Mouse (Mus musculus) G1E (cell line): Measurements from ENCODE around the gene Pdzd2. TPM values are rescaled to one million over a fixed set of nuclear protein-coding genes. Genes with fewer than 3 reads are reported as not detected.

Experiments used
- ATAC-seq: 2 replicates; pipeline ENCODE4 v1.8.0; 2016; ENCODE audit warnings: mild to moderate bottlenecking; ENCODE audit not compliant: insufficient number of reproducible peaks, poor library complexity, low FRiP score, severe bottlenecking; ENCODE audit errors: extremely low read depth
- DNase-seq: peaks from one replicate; pipeline ENCODE4 v3.0.0; 2012; ENCODE audit warnings: low spot score
- H3K27me3 ChIP-seq: 2 replicates; pipeline ENCODE4 v1.6.1; 2012; ENCODE audit warnings: mild to moderate bottlenecking, low read length, inconsistent platforms; ENCODE audit not compliant: insufficient read depth
- H3K36me3 ChIP-seq: replicated peaks from 2 replicates; pipeline ENCODE3; 2012; ENCODE audit warnings: mild to moderate bottlenecking, inconsistent platforms
- H3K4me1 ChIP-seq: 2 replicates; pipeline ENCODE4 v1.6.1; 2012; ENCODE audit warnings: low read depth, low read length, inconsistent platforms, mixed read lengths; ENCODE audit not compliant: insufficient read depth
- H3K4me3 ChIP-seq: 2 replicates; pipeline ENCODE4 v1.5.1; 2012; ENCODE audit warnings: low read depth, mild to moderate bottlenecking, inconsistent platforms, low read length, moderate library complexity, mixed read lengths
- H3K9me3 ChIP-seq: replicated peaks from 2 replicates; pipeline ENCODE4 v1.6.1; 2012; ENCODE audit warnings: inconsistent platforms
- CTCF ChIP-seq: IDR thresholded peaks from 2 replicates; pipeline ENCODE4 v1.5.1; 2012; ENCODE audit warnings: low read depth, low read length, inconsistent platforms, mixed read lengths
- GATA1 ChIP-seq: IDR thresholded peaks from 2 replicates; pipeline ENCODE4 v1.6.1; 2012; ENCODE audit warnings: borderline replicate concordance, low read length, inconsistent platforms, mixed read lengths
- GATA2 ChIP-seq: IDR thresholded peaks from 2 replicates; pipeline ENCODE4 v1.6.1; 2012; ENCODE audit warnings: low read depth, low read length, inconsistent platforms, borderline replicate concordance
- POLR2AphosphoS5 ChIP-seq: IDR thresholded peaks from 2 replicates; pipeline ENCODE4 v1.6.1; 2012; ENCODE audit warnings: low read depth, low read length, inconsistent platforms; ENCODE audit not compliant: insufficient replicate concordance
- TAL1 ChIP-seq: conservative IDR thresholded peaks from 2 replicates; pipeline ENCODE4 v1.6.1; 2012; ENCODE audit warnings: low read depth, low read length, inconsistent platforms, mixed read lengths
- polyA plus RNA-seq: library from polyadenylated mRNA; stranded (reverse); fragments of >175 nt; gene quantifications from 2 replicates; pipeline ENCODE4 v1.2.3, GENCODE M21; 2012
- total RNA-seq, 2 experiments: library from RNA; stranded (forward) in 1 of 2; stranded (reverse) in 1 of 2; fragments of 200-1000 nt in 1 of 2; fragments of >200 nt in 1 of 2; fragmentation: Nextera tagmentation in 1 of 2; gene quantifications; 2 replicates each; pipeline ENCODE4 v1.2.3; 2014 to 2017

Pdzd2 gene
- total and polyA plus RNA-seq, 3 experiments, result 0.18 to 1.8 (median 0.98) TPM

DNA sequence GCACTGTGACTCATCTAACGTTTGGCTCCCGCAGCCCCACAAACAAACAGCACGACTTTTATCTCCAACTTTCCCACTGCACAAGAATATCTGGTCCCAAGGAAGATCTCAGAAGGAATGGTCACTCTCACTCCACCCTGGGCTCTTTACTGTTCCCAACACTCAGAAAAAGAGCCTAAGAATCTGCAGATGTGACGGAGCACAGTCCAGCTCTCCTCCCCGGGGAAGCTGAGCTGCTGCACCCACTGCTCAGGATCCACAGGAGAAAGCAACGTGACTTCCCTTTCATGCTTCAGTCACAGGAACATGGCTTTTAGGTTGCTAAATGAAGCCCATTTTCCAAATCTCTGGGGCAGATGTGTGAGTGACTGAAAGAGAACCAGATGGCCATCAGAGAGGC, 311.9 kb downstream of the Pdzd2 start:
- no peaks in the 10 kb centered on the region for H3K9me3 ChIP-seq
- no peak for ATAC-seq
- DNase-seq, result no peak
- TF ChIP-seq GATA2 (no peak), CTCF (no peak), TAL1 (no peak), GATA1 (no peak), POLR2AphosphoS5 (no peak)
- H3K36me3 ChIP-seq, result no peaks in the 10 kb centered on the region
- no peaks in the 10 kb centered on the region for H3K4me1 ChIP-seq
- H3K4me3 ChIP-seq, result no peak overlapping the region
- H3K27me3 ChIP-seq, result 0 out of 2 replicates have a peak, but pooled peaks cover 3% of the 10 kb centered on the region

DNA sequence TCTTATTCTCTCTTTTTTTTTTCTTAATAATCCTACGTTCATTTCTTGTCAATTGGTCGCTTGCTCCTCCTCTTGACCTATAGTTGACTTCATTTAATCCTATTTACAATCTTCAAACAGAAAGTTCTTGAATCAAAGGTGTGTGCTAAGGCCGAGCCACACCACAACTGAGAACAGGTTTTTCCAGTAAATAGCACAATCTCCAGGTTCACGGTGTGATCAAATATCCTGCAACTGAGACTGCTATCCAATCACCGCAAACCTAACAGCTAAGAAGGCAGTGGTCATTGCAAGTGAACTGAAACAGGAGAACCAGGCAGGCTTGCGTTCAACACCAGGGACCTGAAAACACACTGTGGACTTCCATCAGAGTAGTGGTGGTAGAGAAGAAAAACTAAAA, 313.4 kb downstream of the Pdzd2 start:
- no peaks in the 10 kb centered on the region for H3K36me3 ChIP-seq
- DNase-seq (no peak), ATAC-seq (no peak)
- no peaks in the 10 kb centered on the region for H3K9me3 ChIP-seq
- H3K27me3 ChIP-seq, result 0 out of 2 replicates have a peak, but pooled peaks cover 3% of the 10 kb centered on the region
- no peaks in the 10 kb centered on the region for H3K4me1 ChIP-seq
- H3K4me3 ChIP-seq, result no peak overlapping the region
- TF ChIP-seq GATA2 (no peak), GATA1 (no peak)

DNA sequence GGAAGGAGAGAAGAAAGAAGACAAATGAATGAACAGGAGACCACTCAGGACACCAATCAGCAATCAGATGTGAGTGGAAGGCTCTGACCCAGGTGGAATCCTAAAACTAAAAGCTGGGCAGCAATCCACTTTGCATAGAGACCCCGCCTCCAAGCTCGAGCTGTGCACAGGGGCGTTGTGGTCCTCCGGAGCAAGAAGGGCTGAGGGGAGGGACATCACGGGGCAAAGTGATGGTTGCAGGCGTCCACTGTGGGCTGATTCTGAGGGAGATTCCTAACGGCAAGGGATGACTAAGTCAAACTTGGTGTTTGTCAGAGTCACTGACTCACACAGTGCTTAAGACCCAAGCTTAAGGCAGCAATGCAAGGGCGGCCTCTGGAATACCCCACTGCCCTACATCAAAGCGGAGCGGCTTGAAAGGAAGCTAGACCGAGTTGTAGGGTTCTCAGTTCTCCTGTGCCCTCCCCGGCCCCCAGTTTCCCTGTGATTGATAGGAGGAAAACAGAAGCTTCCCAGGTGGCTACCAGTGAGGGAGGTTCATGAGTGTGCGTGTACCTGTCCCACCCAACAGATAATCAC, 314.6 kb downstream of the Pdzd2 start:
- no peak overlapping the region for H3K4me3 ChIP-seq
- DNase-seq (no peak), ATAC-seq (no peak)
- H3K4me1 ChIP-seq, result no peaks in the 10 kb centered on the region
- no peaks in the 10 kb centered on the region for H3K36me3 ChIP-seq
- H3K27me3 ChIP-seq, result peaks cover 5% of the 10 kb centered on the region; the same call in 1 of the 2 replicates
- H3K9me3 ChIP-seq, result no peaks in the 10 kb centered on the region
- no peak for TF ChIP-seq CTCF

DNA sequence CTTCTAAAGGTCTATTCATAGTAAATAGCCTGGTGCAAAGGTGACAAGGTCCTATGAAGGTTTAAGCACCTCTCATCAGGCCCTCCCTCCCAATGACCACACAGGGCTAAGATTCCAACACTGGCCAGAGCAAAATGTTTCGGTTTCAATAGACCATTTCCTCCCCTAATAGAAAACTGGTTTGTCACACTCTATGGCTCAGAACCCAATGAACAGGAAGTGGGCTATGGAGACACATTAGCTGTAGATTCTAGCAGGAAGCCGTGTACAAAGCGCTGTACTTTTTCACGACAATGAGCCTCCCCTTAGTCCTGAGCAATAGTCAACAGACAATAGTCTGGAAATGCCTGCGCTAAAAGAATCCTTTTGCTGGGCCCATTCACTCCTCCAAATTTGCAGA, 315.5 kb downstream of the Pdzd2 start:
- ATAC-seq (no peak), DNase-seq (no peak)
- Histone ChIP-seq H3K36me3 (no peaks in the 10 kb centered on the region), H3K4me1 (no peaks in the 10 kb centered on the region), H3K27me3 (peaks cover 5% of the 10 kb centered on the region; the same call in 1 of the 2 replicates), H3K9me3 (no peaks in the 10 kb centered on the region), H3K4me3 (no peak overlapping the region)
- TF ChIP-seq POLR2AphosphoS5 (no peak), GATA2 (no peak)

DNA sequence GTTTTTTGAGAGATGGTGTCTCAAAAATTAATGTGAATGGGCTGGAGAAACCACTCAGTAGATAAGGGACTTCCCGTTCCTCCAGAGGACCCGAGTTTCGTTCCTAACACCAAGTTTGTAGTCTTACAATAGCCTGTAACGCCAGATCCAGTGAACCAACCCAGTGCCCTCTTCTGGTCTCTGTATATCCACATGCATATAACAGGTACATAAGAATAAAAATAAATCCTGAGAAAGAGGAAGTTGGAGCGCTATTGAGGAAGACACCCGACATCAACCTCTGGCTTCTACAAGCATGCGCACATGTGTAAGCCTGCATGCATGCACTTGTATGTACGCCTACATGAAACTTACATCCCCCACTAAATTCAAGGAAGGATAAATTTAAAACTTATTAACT, 318.8 kb downstream of the Pdzd2 start:
- H3K36me3 ChIP-seq, result no peaks in the 10 kb centered on the region
- no peaks in the 10 kb centered on the region for H3K4me1 ChIP-seq
- no peaks in the 10 kb centered on the region for H3K9me3 ChIP-seq
- no peak for DNase-seq
- H3K4me3 ChIP-seq, result no peak overlapping the region
- ATAC-seq, result no peak
- TF ChIP-seq GATA1 (no peak), POLR2AphosphoS5 (no peak), GATA2 (no peak)
- H3K27me3 ChIP-seq, result peaks cover 7% of the 10 kb centered on the region; the same call in 1 of the 2 replicates

DNA sequence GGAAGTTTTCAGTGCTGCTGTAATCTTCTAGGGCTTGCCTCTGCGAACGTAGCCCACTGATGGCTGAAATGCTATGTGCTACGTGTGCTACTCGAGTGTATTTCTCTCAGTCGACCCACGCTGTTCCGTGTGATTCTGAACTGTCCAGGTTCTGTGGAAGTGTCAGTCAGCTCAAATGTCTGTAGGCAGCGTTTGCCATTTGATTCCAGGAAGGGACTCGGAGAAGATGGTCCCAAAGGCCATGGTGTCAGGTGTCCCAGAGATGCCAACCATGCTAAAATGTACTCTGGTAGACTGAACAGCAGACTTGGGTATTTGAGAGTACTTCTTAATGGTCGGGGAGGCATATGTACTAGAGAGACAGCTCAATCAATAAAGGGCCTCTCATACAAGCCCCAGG, 319.3 kb downstream of the Pdzd2 start:
- Histone ChIP-seq H3K27me3 (peaks cover 7% of the 10 kb centered on the region; the same call in 1 of the 2 replicates), H3K9me3 (no peaks in the 10 kb centered on the region), H3K4me3 (no peak overlapping the region), H3K36me3 (no peaks in the 10 kb centered on the region), H3K4me1 (no peaks in the 10 kb centered on the region)
- no peak for DNase-seq
- TF ChIP-seq POLR2AphosphoS5 (no peak), GATA2 (no peak), GATA1 (no peak), TAL1 (no peak), CTCF (no peak)
- no peak for ATAC-seq

DNA sequence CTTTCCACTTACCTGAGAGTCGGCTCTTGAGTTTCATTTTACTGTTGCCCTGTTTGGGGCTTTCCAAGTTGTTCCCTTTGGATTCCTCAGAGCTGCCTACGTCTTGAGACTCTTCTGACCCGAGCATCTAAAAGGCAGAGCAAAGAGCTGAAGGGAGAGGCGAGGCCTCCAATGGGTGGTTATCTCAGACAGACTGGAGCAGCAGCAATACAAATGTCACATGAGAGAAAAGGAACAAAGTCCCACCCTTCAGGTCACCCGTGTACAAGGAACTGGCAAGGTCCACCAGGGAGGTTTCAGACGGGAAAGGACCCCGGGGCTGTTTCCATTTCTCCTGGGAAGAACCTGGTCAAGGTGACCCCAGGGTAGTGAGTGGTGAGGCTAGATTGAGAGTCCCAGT, 320.3 kb downstream of the Pdzd2 start:
- DNase-seq (no peak), ATAC-seq (no peak)
- TF ChIP-seq TAL1 (no peak), GATA1 (no peak), GATA2 (no peak), POLR2AphosphoS5 (no peak), CTCF (no peak)
- peaks cover 9% of the 10 kb centered on the region; the same call in 1 of the 2 replicates for H3K27me3 ChIP-seq
- H3K4me3 ChIP-seq, result no peak overlapping the region
- no peaks in the 10 kb centered on the region for H3K9me3 ChIP-seq
- H3K36me3 ChIP-seq, result no peaks in the 10 kb centered on the region
- no peaks in the 10 kb centered on the region for H3K4me1 ChIP-seq
